Mouse (Mus musculus) stomach, postnatal 0 days (tissue): Measurements from ENCODE around the gene Neb. TPM values are rescaled to one million over a fixed set of nuclear protein-coding genes. Genes with fewer than 3 reads are reported as not detected.

ENCODE experiments used
- ATAC-seq: fragments of 200-750 bp; cut with Nextera tagmentation; 2 replicates; pipeline ENCODE4 v1.8.0; 2017; ENCODE audit not compliant: low FRiP score, low TSS enrichment
- DNase-seq: peaks from one replicate; pipeline ENCODE4 v3.0.0-alpha.2; 2016; ENCODE audit warnings: low spot score
- H3K27ac ChIP-seq: fragments of 300-500 bp; sonication (generic); replicated peaks from 2 replicates; pipeline ENCODE4 v1.5.1; 2014; ENCODE audit warnings: mild to moderate bottlenecking, control low read depth
- H3K27me3 ChIP-seq: fragments of 300-500 bp; sonication (generic); 2 replicates; pipeline ENCODE4 v1.6.1; 2014; ENCODE audit warnings: low read length; ENCODE audit not compliant: control insufficient read depth, insufficient read depth
- H3K36me3 ChIP-seq: fragments of 300-500 bp; sonication (generic); 2 replicates; pipeline ENCODE4 v1.6.1; 2014; ENCODE audit warnings: low read length, mixed read lengths; ENCODE audit not compliant: control insufficient read depth, insufficient read depth
- H3K4me1 ChIP-seq: fragments of 300-500 bp; sonication (generic); replicated peaks from 2 replicates; pipeline ENCODE4 v1.6.1; 2014; ENCODE audit warnings: antibody characterized with exemption; ENCODE audit not compliant: control insufficient read depth, insufficient read depth
- H3K4me2 ChIP-seq: fragments of 300-500 bp; sonication (generic); replicated peaks from 2 replicates; pipeline ENCODE4 v1.6.1; 2014; ENCODE audit warnings: low read depth, mild to moderate bottlenecking, control low read depth, moderate library complexity
- H3K4me3 ChIP-seq: fragments of 300-500 bp; sonication (generic); 2 replicates; pipeline ENCODE4 v1.5.1; 2014; ENCODE audit warnings: low read depth, low read length, control low read depth
- H3K9ac ChIP-seq: fragments of 300-500 bp; sonication (generic); 2 replicates; pipeline ENCODE4 v1.6.1; 2014; ENCODE audit warnings: mild to moderate bottlenecking, low read length, control low read depth, mixed read lengths
- H3K9me3 ChIP-seq: fragments of 300-500 bp; sonication (generic); 2 replicates; pipeline ENCODE4 v1.6.1; 2016; ENCODE audit warnings: low read length; ENCODE audit not compliant: control insufficient read depth
- CTCF ChIP-seq: IDR thresholded peaks from 2 replicates; pipeline ENCODE4 v1.5.1; 2016; ENCODE audit warnings: antibody characterized with exemption, low read depth, mild to moderate bottlenecking, moderate library complexity
- EP300 ChIP-seq: optimal IDR thresholded peaks from 2 replicates; pipeline ENCODE3; 2016; ENCODE audit warnings: antibody characterized with exemption
- WGBS: fragments of 180-500 bp; shearing (Covaris S2); extraction: QIAGEN DNeasy Blood & Tissue Kit; methylation state at CpG from one replicate; pipeline ENCODE4 v1.1.7; 2014; 5-methylcytosine and 5-hydroxymethylcytosine counted together
- polyA plus RNA-seq: library from polyadenylated mRNA; unstranded; fragments of >200 nt; fragmentation: Nextera tagmentation; extraction: Ambion mirVana; gene quantifications from 2 replicates; pipeline ENCODE4 v1.2.1, GENCODE M21; 2015

Gene Neb
- polyA plus RNA-seq, 1 experiment from 2014 or later = 1.2 TPM

DNA sequence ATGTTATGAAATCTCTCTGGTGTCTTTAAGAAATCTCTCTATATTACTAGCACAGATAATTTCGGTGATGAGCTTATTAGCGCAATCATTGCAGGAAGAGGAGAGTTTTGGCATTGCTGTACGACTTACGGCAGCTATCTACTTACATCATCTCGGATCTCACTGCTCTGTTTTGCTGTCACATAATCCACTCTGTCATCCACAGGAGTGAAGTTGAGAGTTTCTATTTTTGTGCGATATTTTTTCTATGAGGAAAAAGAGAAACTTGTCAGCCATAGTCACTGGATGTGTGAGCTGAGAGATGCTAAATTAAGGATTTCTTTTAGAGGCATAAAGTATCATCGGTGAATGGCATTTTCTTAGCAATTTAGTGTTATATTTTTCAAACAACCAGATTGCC is 167.6 kb downstream of the Neb start:
- DNase-seq = no peak
- no peaks in the 10 kb centered on the region for H3K27me3 ChIP-seq
- WGBS = 87% methylated on average over 7 of the region's 7 CpGs
- no peak overlapping the region for H3K4me2 ChIP-seq
- no peaks in the 10 kb centered on the region for H3K4me1 ChIP-seq
- no peak overlapping the region for H3K4me3 ChIP-seq
- H3K9me3 ChIP-seq = no peaks in the 10 kb centered on the region
- no peak for TF ChIP-seq CTCF
- TF ChIP-seq EP300 = no peak
- no peaks in the 10 kb centered on the region for H3K36me3 ChIP-seq
- no peak overlapping the region for H3K27ac ChIP-seq
- H3K9ac ChIP-seq = no peak overlapping the region
- no peak for ATAC-seq

DNA sequence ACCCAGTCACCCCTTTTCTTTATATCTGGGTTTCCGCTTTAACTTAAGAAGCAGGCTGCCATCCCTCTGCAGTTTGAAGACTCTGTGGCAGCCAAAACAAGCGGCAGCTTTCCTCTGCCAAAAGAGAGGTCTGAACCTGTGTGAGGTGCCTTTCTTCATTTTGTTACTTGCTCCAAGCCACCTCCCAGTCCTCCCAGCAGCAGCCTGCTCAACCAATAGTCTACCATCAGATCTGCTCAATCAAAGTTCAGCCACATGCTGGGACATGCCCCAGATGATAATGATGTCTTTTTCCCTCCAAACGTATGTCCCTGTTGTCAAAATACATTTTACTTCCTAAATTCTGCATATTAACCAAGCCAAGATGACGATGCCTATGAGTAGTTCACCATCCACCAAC is 173.3 kb downstream of the Neb start:
- no peak overlapping the region for H3K4me3 ChIP-seq
- no peaks in the 10 kb centered on the region for H3K4me1 ChIP-seq
- TF ChIP-seq CTCF (no peak), EP300 (no peak)
- no peak overlapping the region for H3K9ac ChIP-seq
- 77% methylated on average over 4 of the region's 4 CpGs for WGBS
- no peaks in the 10 kb centered on the region for H3K9me3 ChIP-seq
- DNase-seq (no peak), ATAC-seq (no peak)
- no peak overlapping the region for H3K27ac ChIP-seq
- H3K36me3 ChIP-seq = no peaks in the 10 kb centered on the region
- H3K27me3 ChIP-seq = no peaks in the 10 kb centered on the region
- no peak overlapping the region for H3K4me2 ChIP-seq

GRCm38 (mm10) chr2:52193629-52194028 is 184.6 kb downstream of the Neb start:
- TF ChIP-seq EP300 (no peak), CTCF (no peak)

DNA sequence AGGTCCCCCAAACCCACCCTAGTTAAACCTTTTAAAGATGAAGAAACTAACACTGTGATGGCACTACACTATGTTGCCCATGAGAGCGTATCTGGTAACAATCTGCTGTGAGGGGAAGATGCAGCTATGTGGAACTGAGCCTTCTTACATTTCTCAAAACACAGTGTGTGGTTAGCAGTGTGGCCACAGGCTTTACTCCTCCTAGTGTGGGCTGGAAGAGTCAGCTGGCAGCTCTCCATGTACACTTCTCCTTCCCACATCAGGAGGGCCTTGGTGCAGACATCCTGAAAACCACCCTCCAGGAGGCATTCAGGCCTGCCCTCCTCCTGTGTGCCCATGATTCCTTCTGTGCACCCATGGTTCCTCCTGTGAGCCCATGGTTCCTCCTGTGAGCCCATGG is 198.6 kb downstream of the Neb start:
- Histone ChIP-seq H3K9me3 (no peaks in the 10 kb centered on the region), H3K27me3 (no peaks in the 10 kb centered on the region), H3K27ac (no peak overlapping the region), H3K36me3 (no peaks in the 10 kb centered on the region), H3K9ac (no peak overlapping the region), H3K4me2 (no peak overlapping the region), H3K4me1 (no peaks in the 10 kb centered on the region), H3K4me3 (no peak overlapping the region)
- 86% methylated on average over 1 of the region's 1 CpGs for WGBS
- ATAC-seq (no peak), DNase-seq (no peak)
- TF ChIP-seq EP300 = no peak
- TF ChIP-seq CTCF = no peak

More at GRCm38 (mm10) chr2:52193629-52194028, 184.6 kb downstream of the Neb start:
- no peak for DNase-seq
- Histone ChIP-seq H3K36me3 (no peaks in the 10 kb centered on the region), H3K27me3 (no peaks in the 10 kb centered on the region), H3K27ac (no peak overlapping the region), H3K9me3 (no peaks in the 10 kb centered on the region), H3K4me1 (no peaks in the 10 kb centered on the region), H3K4me2 (no peak overlapping the region), H3K4me3 (no peak overlapping the region), H3K9ac (no peak overlapping the region)
- WGBS = 92% methylated on average over 6 of the region's 6 CpGs
- ATAC-seq = no peak

- no peak overlapping the region for H3K4me2 ChIP-seq
- no peaks in the 10 kb centered on the region for H3K9me3 ChIP-seq
- no peaks in the 10 kb centered on the region for H3K36me3 ChIP-seq
- no peaks in the 10 kb centered on the region for H3K4me1 ChIP-seq
- TF ChIP-seq CTCF (no peak), EP300 (no peak)
- ATAC-seq = no peak
- no peak overlapping the region for H3K27ac ChIP-seq
- WGBS = 85% methylated on average over 9 of the region's 9 CpGs
- DNase-seq = no peak
- H3K9ac ChIP-seq = no peak overlapping the region
- no peaks in the 10 kb centered on the region for H3K27me3 ChIP-seq
- no peak overlapping the region for H3K4me3 ChIP-seq
These were observed 200.5 kb downstream of the Neb start for GRCm38 (mm10) chr2:52177726-52178125.

- DNase-seq (no peak), ATAC-seq (no peak)
- no peak overlapping the region for H3K9ac ChIP-seq
- WGBS = 88% methylated on average over 7 of the region's 7 CpGs
- H3K27ac ChIP-seq = no peak overlapping the region
- H3K36me3 ChIP-seq = no peaks in the 10 kb centered on the region
- TF ChIP-seq CTCF (no peak), EP300 (no peak)
- no peaks in the 10 kb centered on the region for H3K27me3 ChIP-seq
- no peak overlapping the region for H3K4me2 ChIP-seq
- no peak overlapping the region for H3K4me3 ChIP-seq
- H3K4me1 ChIP-seq = no peaks in the 10 kb centered on the region
- no peaks in the 10 kb centered on the region for H3K9me3 ChIP-seq
These were observed 201.1 kb downstream of the Neb start for GRCm38 (mm10) chr2:52177184-52177583.
